Mouse (Mus musculus): ENCODE results near the gene Olfr1222.
"Not testable (repeated sequence)": the region's sequence is repeated elsewhere in the genome, so short reads cannot be mapped to it uniquely, and the experiment has no call there.

The Olfr1222 gene

DNA sequence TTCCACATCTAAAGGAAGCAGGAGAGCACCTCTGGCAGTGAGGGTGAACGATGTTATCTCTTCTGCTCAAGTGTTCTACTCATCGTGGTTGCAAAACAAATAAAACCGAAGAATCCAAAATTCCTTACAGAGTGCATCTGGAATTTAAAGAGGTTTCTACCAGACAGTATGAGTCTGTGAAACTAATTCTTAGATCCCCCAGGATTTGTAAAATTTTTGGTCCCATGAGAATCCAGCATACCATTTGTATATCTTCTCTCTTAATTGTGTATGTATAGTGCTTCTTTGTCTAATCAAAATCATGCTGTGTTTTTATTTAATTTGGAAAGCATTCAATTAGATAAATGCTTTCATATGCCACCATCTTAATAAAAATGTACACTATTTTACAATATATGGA lies at the start of gene Olfr1222:
TSS of gene Olfr1222 (minus strand) at position 101 of the 400 bp plus-strand sequence.
- no peak for DNase-seq

DNA sequence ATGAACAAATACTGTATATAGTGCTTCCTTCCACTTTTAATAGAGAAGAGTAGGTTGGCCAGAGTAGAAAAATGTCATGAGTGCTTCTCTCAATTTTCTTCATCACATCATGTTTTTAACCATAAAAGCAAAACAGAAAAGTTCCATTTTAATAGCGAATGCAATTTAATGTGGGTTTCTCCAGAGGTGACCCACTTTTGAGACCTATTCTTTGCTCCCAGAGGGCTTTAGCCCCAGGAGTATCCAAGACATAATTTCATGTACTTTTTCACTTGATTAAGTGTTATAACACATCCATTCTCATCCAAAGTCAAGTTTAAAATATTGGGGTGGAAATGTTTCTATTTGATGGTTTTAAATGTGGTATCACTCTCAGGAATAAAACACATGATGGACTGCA lies 41.7 kb upstream of the Olfr1222 start, which contains the start of gene Olfr1225:
TSS of gene Olfr1225 (minus strand) at position 101 of the 400 bp plus-strand sequence.
- DNase-seq, result no peak

DNA sequence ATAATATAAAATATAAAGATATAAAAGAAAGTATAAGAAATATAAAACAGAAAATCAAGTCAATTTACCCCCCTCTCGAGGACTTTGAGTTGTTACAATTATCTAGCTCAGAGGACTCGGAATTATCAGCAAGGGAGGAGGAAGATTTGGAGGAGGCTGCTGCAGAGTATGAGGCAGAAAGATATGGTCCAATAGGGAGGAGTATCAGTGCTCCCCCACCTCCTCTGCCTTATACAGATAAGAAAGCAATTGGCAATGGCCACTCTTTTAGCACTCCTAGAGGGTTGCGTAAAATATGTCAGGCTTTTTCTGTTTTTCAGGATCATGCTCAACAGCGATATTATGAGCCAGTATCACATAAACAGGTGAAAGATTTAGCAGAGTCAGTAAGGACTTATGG lies 31.9 kb upstream of the Olfr1222 start:
- not testable (repeated sequence) for DNase-seq

DNA sequence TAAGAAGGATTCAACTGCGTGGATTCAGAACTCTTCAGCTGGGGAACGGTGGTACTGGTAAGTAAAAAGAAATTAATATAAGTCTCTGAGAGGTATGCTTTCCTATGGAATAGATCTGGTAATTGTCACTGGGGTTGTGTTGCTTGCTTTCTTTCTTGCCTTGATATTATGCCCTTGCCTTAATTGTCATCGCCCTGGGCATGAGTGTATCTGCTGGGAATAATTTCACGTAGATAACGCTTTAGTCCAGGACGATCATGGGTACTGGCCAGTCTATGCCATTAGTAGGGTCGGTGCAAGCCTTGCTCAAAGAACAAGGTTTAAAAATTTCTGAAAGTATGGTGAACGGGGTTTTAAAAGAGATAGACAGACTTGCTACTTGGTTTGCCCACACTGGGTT lies 31.1 kb upstream of the Olfr1222 start, which contains the start of gene Olfr1224-ps1:
TSS of gene Olfr1224-ps1 (minus strand) at position 101 of the 400 bp plus-strand sequence.
- not testable (repeated sequence) for DNase-seq

DNA sequence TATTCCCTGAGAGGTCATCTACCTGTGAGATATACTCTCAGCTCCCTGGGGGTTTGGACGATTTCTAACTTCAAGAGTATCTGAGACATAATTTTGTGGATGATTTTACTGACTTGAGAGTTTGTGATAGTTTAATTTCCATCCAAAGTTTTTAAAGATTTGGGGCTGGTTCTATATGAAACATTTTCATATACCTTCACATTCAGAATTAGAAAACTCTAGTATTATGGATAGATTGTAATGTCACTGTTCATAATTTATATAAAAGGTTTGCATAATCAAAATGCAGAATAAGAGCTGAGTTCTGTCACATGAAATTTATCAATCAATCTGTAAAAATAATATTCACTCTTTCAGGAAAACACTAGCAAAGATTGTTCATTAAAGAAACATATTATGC lies 18.6 kb upstream of the Olfr1222 start, which contains the start of gene Olfr1223:
TSS of gene Olfr1223 (minus strand) at position 101 of the 400 bp plus-strand sequence.
- no peak for DNase-seq

DNA sequence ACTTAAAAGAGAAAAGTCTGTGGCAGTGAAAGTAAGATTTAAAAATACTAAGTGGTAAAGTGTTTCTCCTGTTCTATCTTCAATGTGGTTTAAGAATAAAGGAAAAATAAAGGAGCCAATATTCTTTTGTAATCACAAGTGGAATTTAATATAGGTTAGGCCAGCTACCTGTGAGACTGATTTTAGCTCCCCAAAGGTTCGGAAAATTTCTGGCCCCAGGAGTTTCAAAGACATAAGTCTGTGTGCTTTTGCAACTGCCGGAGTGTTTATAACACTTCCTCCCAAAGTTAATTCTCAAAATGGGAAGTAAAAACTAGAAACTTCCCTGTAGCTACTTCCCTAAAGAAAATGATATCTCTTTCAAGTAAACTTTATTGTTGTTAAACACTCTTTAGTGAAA lies 15.7 kb downstream of the Olfr1222 start, which contains the start of gene Olfr1221:
TSS of gene Olfr1221 (minus strand) at position 101 of the 400 bp plus-strand sequence.
- no peak for DNase-seq

DNA sequence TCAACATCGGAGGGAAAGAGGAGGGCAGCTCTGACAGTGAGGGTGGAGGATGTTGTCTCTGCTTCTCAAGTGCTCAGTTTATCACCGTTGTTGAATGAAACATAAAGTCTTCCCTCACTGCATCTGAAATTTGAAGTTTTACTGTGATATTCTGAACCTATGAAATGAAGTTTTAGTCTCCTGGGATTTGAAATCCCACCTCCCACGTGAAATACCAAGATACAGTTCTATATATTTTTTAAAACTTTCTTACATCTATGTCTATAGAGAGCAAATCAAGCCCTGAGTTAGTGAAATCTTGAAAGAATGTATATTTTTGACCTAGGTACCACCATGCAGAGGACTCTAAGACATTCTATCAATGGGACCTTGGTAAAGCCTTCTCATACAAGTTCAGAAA lies 26.1 kb downstream of the Olfr1222 start, which contains the start of gene Olfr1220:
TSS of gene Olfr1220 (minus strand) at position 101 of the 400 bp plus-strand sequence.
- no peak for DNase-seq

DNA sequence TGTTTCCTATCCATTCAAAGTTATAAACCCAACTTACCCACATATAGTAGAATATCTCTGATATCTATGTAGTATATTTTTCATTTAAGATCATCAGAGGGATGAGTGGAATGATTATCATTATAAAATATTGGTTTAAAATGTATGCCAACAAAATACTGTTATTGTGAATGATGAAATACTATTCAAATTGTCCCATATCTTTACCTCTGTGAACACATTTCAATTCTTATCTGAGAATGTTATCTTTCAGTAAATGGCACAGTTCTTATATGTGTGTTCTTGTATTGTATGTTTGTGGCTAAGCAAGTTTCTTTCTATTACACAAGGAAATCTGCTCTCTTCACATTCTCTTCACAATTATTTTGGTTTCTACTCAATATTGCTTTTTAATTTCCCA lies 27.2 kb downstream of the Olfr1222 start:
- DNase-seq, result no peak

DNA sequence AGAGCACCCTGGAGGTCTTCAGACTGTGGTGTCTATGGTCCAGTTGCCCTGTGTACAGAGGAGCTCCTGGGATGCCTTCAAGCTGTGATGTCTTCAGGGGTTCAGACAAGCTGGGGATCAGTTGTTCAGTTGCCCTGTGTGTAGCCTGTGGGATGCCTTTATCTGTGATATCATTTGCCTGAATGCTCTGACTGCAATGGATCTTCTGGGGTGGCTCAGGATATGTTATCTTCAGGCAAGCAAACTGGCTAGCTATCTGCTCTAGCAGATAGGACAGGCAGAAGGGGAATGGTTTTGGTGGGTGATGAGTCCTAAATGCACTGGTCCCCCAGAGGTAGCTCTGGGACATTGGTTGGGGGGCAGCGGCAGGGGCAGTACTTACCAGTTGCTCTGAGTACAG lies 39.0 kb downstream of the Olfr1222 start:
- no peak for DNase-seq

DNA sequence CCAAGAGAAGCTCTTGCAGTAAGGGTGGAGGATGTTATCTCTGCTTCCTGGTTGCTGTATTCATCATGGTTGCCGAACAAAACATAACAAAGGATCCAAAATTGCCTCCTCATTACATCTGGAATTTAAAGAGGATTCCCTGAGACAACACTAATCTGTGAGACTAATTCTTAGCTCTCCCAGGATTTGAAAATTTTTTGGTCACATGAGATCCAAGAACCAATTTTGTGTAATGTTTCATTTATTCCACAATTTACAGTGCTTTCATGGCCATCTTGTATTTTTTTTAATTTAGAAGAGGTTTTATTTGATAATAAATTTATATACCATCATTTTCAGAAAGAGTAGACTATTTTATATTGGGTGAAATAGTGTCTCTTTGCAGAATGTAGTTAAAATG lies 49.4 kb downstream of the Olfr1222 start, which contains the start of gene Olfr1219:
TSS of gene Olfr1219 (minus strand) at position 101 of the 400 bp plus-strand sequence.
- DNase-seq, result no peak

DNA sequence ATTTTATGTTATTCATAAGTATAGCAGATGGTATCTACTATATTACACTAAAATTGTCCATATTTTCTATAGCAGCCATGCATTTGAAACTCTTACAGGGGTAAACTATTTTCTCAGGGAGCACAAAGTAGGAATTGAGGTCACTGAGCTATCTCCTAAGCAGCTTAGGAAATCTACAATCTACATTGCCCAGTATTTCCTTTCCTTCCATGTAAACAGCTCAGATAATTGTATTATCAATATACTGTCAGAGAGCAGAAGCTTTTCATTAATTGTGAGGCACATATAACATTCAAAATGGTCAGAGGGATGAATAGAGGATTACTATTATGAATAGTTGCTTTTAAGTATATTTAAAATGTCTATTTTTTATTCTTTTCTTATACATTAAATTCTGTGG lies 51.4 kb downstream of the Olfr1222 start:
- no peak for DNase-seq

Data from kidney, postnatal 14 days (tissue).